Mouse (Mus musculus): Measurements from ENCODE around the gene Gm10840. TPM values are rescaled to one million over a fixed set of nuclear protein-coding genes. Genes with fewer than 3 reads are reported as not detected.
A peak's percentile ranks its signal among the peaks of the same experiment; 100 is the strongest.
"Not testable (repeated sequence)": the region's sequence is repeated elsewhere in the genome, so short reads cannot be mapped to it uniquely, and the experiment has no call there.

Gene Gm10840
- polyA plus RNA-seq, 1 experiment from 2014 or later = not detected

DNA sequence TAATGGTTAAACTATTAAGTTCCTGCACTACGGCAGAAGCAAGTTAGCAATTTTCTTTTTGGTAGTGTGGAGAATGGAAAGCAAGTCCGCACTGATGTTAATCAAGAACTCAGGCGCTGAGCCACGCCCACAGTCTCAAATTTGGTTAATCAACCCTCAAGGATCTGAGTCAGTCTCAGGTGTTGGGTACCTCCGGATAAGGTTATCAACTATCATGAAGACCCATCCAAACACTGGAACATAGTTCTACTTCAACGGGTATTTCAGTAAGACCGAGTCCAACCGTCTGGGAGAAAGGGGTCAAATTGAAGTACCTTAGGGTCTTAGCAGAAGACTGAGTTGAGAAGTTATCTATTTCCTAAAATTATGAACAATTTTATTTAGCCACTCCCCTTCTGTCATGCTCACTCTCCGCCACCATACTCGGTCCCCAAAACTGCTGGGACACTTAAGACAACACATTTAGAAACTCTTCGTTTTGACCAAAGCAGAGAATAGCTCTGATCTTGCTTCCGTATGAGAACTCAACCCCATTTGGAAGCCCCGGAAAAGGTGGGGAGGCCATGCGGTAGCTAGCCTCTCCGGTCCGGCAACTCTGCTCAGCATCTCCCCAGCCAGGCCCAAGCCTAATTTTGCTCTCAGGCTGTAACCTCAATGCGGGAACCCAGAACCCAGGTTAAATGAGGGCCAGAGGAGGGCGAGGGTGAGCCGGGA, 32.2 kb downstream of the Gm10840 start:
- H3K9ac ChIP-seq (ENCODE audit: low read length) = peak overlapping the region; percentile 85
- no peaks in the 10 kb centered on the region for H3K27me3 ChIP-seq (ENCODE audit: control insufficient read depth, insufficient read depth, low read depth, low read length)
- H3K36me3 ChIP-seq (ENCODE audit: control insufficient read depth, insufficient read depth, low read length) = peaks cover 6% of the 10 kb centered on the region
- WGBS = 7% methylated on average over 19 of the region's 19 CpGs
- H3K4me3 ChIP-seq (ENCODE audit: low read length) = peak overlapping the region; percentile 84
- H3K4me1 ChIP-seq (replicated peaks; ENCODE audit: control insufficient read depth, insufficient read depth, low read length) = peaks cover 15% of the 10 kb centered on the region
- H3K9me3 ChIP-seq (ENCODE audit: control insufficient read depth, low read length) = no peaks in the 10 kb centered on the region
- H3K27ac ChIP-seq (ENCODE audit: low read length) = peak overlapping the region; percentile 90
- H3K4me2 ChIP-seq (ENCODE audit: low read depth, low read length) = peak overlapping the region; percentile 86
- ATAC-seq (ENCODE audit: low read depth) = no peak; the same call in 1 of the 2 replicates

- no peaks in the 10 kb centered on the region for H3K9me3 ChIP-seq (ENCODE audit: control insufficient read depth, low read length)
- no peaks in the 10 kb centered on the region for H3K27me3 ChIP-seq (ENCODE audit: control insufficient read depth, insufficient read depth, low read depth, low read length)
- peak overlapping the region; percentile 84 for H3K4me3 ChIP-seq (ENCODE audit: low read length)
- 0% methylated on average over 43 of the region's 44 CpGs for WGBS
- H3K4me1 ChIP-seq (replicated peaks; ENCODE audit: control insufficient read depth, insufficient read depth, low read length) = peaks cover 15% of the 10 kb centered on the region
- H3K9ac ChIP-seq (ENCODE audit: low read length) = peak overlapping the region; percentile 85
- peaks cover 13% of the 10 kb centered on the region for H3K36me3 ChIP-seq (ENCODE audit: control insufficient read depth, insufficient read depth, low read length)
- peak overlapping the region; percentile 90 for H3K27ac ChIP-seq (ENCODE audit: low read length)
- H3K4me2 ChIP-seq (ENCODE audit: low read depth, low read length) = peak overlapping the region; percentile 86
- ATAC-seq (ENCODE audit: low read depth) = peak; percentile 98
These were observed 32.9 kb downstream of the Gm10840 start for GRCm38 (mm10) chr11:106193371-106194154.

DNA sequence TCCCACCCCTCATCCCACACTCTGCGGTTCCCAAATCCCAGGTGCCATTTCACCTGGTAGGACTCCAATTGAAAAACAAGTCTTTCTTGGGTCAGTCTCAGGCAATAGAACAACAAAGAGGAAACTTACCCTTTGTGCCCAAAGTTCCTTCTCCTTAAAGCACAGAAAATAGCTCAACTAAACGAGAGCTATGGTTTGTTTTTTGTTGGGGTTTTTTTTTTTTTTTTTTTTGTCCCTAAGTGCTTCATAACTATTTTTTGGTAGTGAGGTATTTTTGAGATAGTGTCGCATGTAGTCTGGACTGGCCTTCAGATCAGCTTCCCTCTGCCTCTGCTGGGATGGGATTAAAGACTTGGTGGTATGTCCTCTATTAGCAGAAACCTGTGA, 33.5 kb downstream of the Gm10840 start:
- peak overlapping the region; percentile 61 for H3K4me2 ChIP-seq (ENCODE audit: low read depth, low read length)
- peaks cover 15% of the 10 kb centered on the region for H3K4me1 ChIP-seq (replicated peaks; ENCODE audit: control insufficient read depth, insufficient read depth, low read length)
- ATAC-seq (ENCODE audit: low read depth) = no peak
- peaks cover 13% of the 10 kb centered on the region for H3K36me3 ChIP-seq (ENCODE audit: control insufficient read depth, insufficient read depth, low read length)
- H3K9ac ChIP-seq (ENCODE audit: low read length) = peak overlapping the region; percentile 72
- peak overlapping the region; percentile 84 for H3K27ac ChIP-seq (ENCODE audit: low read length)
- no peaks in the 10 kb centered on the region for H3K27me3 ChIP-seq (ENCODE audit: control insufficient read depth, insufficient read depth, low read depth, low read length)
- peak overlapping the region; percentile 84 for H3K4me3 ChIP-seq (ENCODE audit: low read length)
- H3K9me3 ChIP-seq (ENCODE audit: control insufficient read depth, low read length) = no peaks in the 10 kb centered on the region
- WGBS = 29% methylated on average over 3 of the region's 3 CpGs

- no peaks in the 10 kb centered on the region for H3K27me3 ChIP-seq (ENCODE audit: control insufficient read depth, insufficient read depth, low read depth, low read length)
- peaks cover 15% of the 10 kb centered on the region for H3K4me1 ChIP-seq (replicated peaks; ENCODE audit: control insufficient read depth, insufficient read depth, low read length)
- H3K4me2 ChIP-seq (ENCODE audit: low read depth, low read length) = no peak overlapping the region
- no peak overlapping the region for H3K9ac ChIP-seq (ENCODE audit: low read length)
- 85% methylated on average over 7 of the region's 7 CpGs for WGBS
- ATAC-seq (ENCODE audit: low read depth) = no peak
- peaks cover 13% of the 10 kb centered on the region for H3K36me3 ChIP-seq (ENCODE audit: control insufficient read depth, insufficient read depth, low read length)
- no peak overlapping the region; the same call in 1 of the 2 replicates for H3K27ac ChIP-seq (ENCODE audit: low read length)
- no peak overlapping the region for H3K4me3 ChIP-seq (ENCODE audit: low read length)
- H3K9me3 ChIP-seq (ENCODE audit: control insufficient read depth, low read length) = no peaks in the 10 kb centered on the region
These were observed 34.2 kb downstream of the Gm10840 start for GRCm38 (mm10) chr11:106194891-106195290.

- Histone ChIP-seq H3K27ac (ENCODE audit: low read length) (peak overlapping the region; percentile 24), H3K4me3 (ENCODE audit: low read length) (no peak overlapping the region), H3K9ac (ENCODE audit: low read length) (no peak overlapping the region), H3K27me3 (ENCODE audit: control insufficient read depth, insufficient read depth, low read depth, low read length) (no peaks in the 10 kb centered on the region), H3K4me2 (ENCODE audit: low read depth, low read length) (no peak overlapping the region), H3K9me3 (ENCODE audit: control insufficient read depth, low read length) (no peaks in the 10 kb centered on the region), H3K36me3 (ENCODE audit: control insufficient read depth, insufficient read depth, low read length) (peaks cover 13% of the 10 kb centered on the region), H3K4me1 (replicated peaks; ENCODE audit: control insufficient read depth, insufficient read depth, low read length) (peaks cover 15% of the 10 kb centered on the region)
- no peak for ATAC-seq (ENCODE audit: low read depth)
These were observed 34.7 kb downstream of the Gm10840 start for GRCm38 (mm10) chr11:106195341-106195740.

DNA sequence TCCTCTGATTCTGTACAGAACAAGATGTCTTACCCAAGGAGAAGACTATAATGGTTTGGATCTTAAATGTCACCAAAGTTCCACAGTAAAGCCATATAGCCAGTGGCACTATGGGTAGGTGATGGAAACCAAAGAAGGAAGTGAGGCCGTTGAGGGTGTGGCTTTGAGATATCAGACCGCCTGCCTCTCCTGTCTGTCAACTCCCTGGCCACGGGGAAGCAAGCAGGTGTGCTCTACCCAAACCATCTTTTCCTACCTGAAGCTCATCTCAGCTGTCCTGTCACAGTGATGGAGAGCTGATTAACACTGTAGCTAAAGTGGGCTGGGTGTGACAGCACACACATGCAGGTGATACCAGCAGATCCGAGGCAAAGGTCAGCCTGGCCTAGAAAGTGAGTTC, 37.6 kb downstream of the Gm10840 start:
- H3K4me3 ChIP-seq (ENCODE audit: low read length) = no peak overlapping the region
- H3K4me1 ChIP-seq (replicated peaks; ENCODE audit: control insufficient read depth, insufficient read depth, low read length) = peaks cover 8% of the 10 kb centered on the region
- H3K4me2 ChIP-seq (ENCODE audit: low read depth, low read length) = no peak overlapping the region
- H3K27me3 ChIP-seq (ENCODE audit: control insufficient read depth, insufficient read depth, low read depth, low read length) = no peaks in the 10 kb centered on the region
- H3K27ac ChIP-seq (ENCODE audit: low read length) = no peak overlapping the region
- no peak for ATAC-seq (ENCODE audit: low read depth)
- H3K9ac ChIP-seq (ENCODE audit: low read length) = no peak overlapping the region
- 82% methylated on average over 4 of the region's 4 CpGs for WGBS
- H3K36me3 ChIP-seq (ENCODE audit: control insufficient read depth, insufficient read depth, low read length) = peaks cover 36% of the 10 kb centered on the region
- H3K9me3 ChIP-seq (ENCODE audit: control insufficient read depth, low read length) = no peaks in the 10 kb centered on the region

DNA sequence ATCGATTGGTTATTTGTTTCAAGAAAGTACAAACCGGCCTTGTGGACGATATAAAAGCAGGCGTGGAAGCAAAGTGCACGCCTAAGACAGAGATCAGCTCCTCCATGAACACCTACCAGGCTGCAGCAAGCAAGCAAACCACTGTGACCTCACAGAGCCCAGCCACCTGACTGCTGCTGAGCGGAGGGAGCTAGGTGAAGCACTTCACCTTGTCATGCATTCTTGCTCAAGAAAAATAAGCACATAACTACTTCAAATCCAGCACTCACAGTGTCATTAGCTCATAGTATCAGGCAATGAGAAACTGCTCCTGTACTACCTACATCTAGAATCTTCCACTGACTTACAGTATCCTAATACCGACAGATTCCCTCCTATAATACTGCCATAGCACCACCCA, 39.3 kb downstream of the Gm10840 start:
- not testable (repeated sequence) for H3K9ac ChIP-seq (ENCODE audit: low read length); H3K27me3 ChIP-seq (ENCODE audit: control insufficient read depth, insufficient read depth, low read depth, low read length); H3K9me3 ChIP-seq (ENCODE audit: control insufficient read depth, low read length); H3K4me3 ChIP-seq (ENCODE audit: low read length); ATAC-seq (ENCODE audit: low read depth); H3K27ac ChIP-seq (ENCODE audit: low read length); H3K4me1 ChIP-seq (replicated peaks; ENCODE audit: control insufficient read depth, insufficient read depth, low read length); H3K4me2 ChIP-seq (ENCODE audit: low read depth, low read length)
- WGBS = 93% methylated on average over 7 of the region's 7 CpGs
- H3K36me3 ChIP-seq (ENCODE audit: control insufficient read depth, insufficient read depth, low read length) = peaks cover 47% of the 10 kb centered on the region

DNA sequence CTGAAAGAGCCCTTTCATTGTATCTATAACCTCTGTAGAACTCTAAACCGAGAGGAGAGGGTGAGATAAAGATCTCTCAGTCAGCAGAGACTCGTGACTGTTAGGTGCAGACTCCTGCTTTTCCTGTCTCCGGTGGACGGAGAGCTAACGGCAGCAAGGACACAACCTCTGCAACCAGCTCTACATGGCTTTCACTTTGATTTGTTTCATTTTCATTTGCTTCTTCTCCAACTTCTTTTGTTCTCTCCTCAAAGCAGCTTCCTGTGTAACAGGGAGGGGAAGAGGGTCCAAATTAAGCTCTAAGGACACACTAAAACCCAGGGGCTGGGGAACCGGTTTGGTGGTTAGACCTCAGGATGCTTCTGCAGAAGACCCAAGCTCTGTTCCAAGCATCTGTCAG, 40.1 kb downstream of the Gm10840 start:
- H3K27ac ChIP-seq (ENCODE audit: low read length) = no peak overlapping the region
- no peak for ATAC-seq (ENCODE audit: low read depth)
- 73% methylated on average over 6 of the region's 6 CpGs for WGBS

GRCm38 (mm10) chr11:106201337-106202122, 40.9 kb downstream of the Gm10840 start:
- no peak overlapping the region for H3K4me2 ChIP-seq (ENCODE audit: low read depth, low read length)
- no peaks in the 10 kb centered on the region for H3K4me1 ChIP-seq (replicated peaks; ENCODE audit: control insufficient read depth, insufficient read depth, low read length)
- no peak overlapping the region for H3K9ac ChIP-seq (ENCODE audit: low read length)
- WGBS = 92% methylated on average over 19 of the region's 19 CpGs
- H3K9me3 ChIP-seq (ENCODE audit: control insufficient read depth, low read length) = no peaks in the 10 kb centered on the region
- no peak overlapping the region for H3K27ac ChIP-seq (ENCODE audit: low read length)
- no peaks in the 10 kb centered on the region for H3K27me3 ChIP-seq (ENCODE audit: control insufficient read depth, insufficient read depth, low read depth, low read length)
- H3K36me3 ChIP-seq (ENCODE audit: control insufficient read depth, insufficient read depth, low read length) = peaks cover 57% of the 10 kb centered on the region
- ATAC-seq (ENCODE audit: low read depth) = no peak
- no peak overlapping the region for H3K4me3 ChIP-seq (ENCODE audit: low read length)

More for the DNA sequence above, 40.1 kb downstream of the Gm10840 start:
- Histone ChIP-seq H3K9me3 (ENCODE audit: control insufficient read depth, low read length) (no peaks in the 10 kb centered on the region), H3K4me2 (ENCODE audit: low read depth, low read length) (no peak overlapping the region), H3K9ac (ENCODE audit: low read length) (no peak overlapping the region), H3K27me3 (ENCODE audit: control insufficient read depth, insufficient read depth, low read depth, low read length) (no peaks in the 10 kb centered on the region), H3K4me3 (ENCODE audit: low read length) (no peak overlapping the region), H3K4me1 (replicated peaks; ENCODE audit: control insufficient read depth, insufficient read depth, low read length) (no peaks in the 10 kb centered on the region), H3K36me3 (ENCODE audit: control insufficient read depth, insufficient read depth, low read length) (peaks cover 54% of the 10 kb centered on the region)

Measured in lung, embryonic 16.5 days (tissue).